Mouse (Mus musculus): ENCODE measurements around the gene Itgb5.

GRCm38 (mm10) chr16:33923001-33923316, 93.5 kb downstream of the Itgb5 start:
- no peak for TF ChIP-seq CTCF (IDR thresholded peaks at IDR 0.05; ENCODE audit: insufficient read depth, low read length)
- no peak for TF ChIP-seq POLR2A (IDR thresholded peaks at IDR 0.05; ENCODE audit: borderline replicate concordance, extremely low read depth, low read depth, low read length)

Measured in lung, adult 2 months (tissue).